In the genomic region with DNA sequence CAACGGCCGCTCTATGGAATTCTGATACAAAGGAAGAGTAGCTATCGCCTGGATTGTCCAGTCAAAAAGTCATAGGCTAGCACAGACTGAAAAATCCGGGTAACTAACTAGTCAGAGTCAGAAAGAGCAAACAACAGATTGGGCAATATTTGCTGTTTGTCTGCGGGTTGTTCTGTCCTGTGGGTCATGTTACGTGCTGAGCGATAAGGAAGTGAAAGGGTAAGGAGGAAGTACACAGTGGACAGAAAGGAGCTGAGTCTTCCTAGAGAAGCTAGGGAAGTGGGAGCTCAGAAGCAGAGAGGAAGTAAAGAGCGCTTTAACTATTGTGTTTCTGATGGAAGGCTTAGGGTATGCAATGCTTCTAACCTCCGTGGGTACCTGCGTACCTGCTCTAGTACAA, we compare ENCODE assay signal across 12 mouse cellular contexts. TPM values are rescaled to one million over a fixed set of nuclear protein-coding genes. Genes with fewer than 3 reads are reported as not detected.
DNase-seq lines count a peak whose midpoint lies in the region; ATAC-seq and TF ChIP-seq lines count a peak whose summit lies in the region.
"Had no signal": no experiment of that assay in that cellular context is flagged by ENCODE, and none has a peak within 500 bp of the region (broad histone marks: within the 10 kb centered on the region; RNA-seq: fewer than 3 reads in every experiment).

No protein-coding gene starts in this region.

- no peak for DNase-seq in embryonic facial prominence, embryonic 14.5 days (ENCODE audit: low spot score)
- DNase-seq in embryonic facial prominence, embryonic 10.5 days (ENCODE audit: low spot score): no peak
- peak; percentile 41 for DNase-seq in urinary bladder, postnatal 14 days (ENCODE audit: low spot score)
- DNase-seq in urinary bladder, postnatal 36 days (ENCODE audit: low spot score in 2 of 2): no peak
- peak; percentile 89 for DNase-seq in lung, postnatal 0 days (ENCODE audit: low spot score)
- peak; percentile 67 for DNase-seq in yolk sac, embryonic 10.5 days (ENCODE audit: low spot score)
- no peak for DNase-seq in layer of hippocampus, postnatal 14 days (ENCODE audit: low spot score in 2 of 2)
- no peak for DNase-seq in kidney, postnatal 4 days
- DNase-seq: cerebellum, postnatal 14 days; spleen, adult 18-20 months had no signal

- H3K4me3 ChIP-seq in embryonic facial prominence, embryonic 14.5 days (ENCODE audit: low read depth, low read length): no peak overlapping the region
- no peak overlapping the region for H3K4me3 ChIP-seq in embryonic facial prominence, embryonic 10.5 days
- no peak overlapping the region for H3K4me3 ChIP-seq in lung, postnatal 0 days (ENCODE audit: low read depth, low read length)
- H3K4me3 ChIP-seq: forebrain, embryonic 12.5 days; heart, embryonic 13.5 days had no signal

- 0 out of 2 replicates have a peak, but pooled peaks have one; percentile 30 for ATAC-seq in embryonic facial prominence, embryonic 14.5 days (ENCODE audit: low read depth)
- peak; percentile 53 for ATAC-seq in lung, postnatal 0 days

- H3K9ac ChIP-seq in embryonic facial prominence, embryonic 14.5 days (ENCODE audit: low read depth, low read length): no peak overlapping the region
- H3K9ac ChIP-seq in lung, postnatal 0 days (replicated peaks; ENCODE audit: low read depth): no peak overlapping the region
- H3K9ac ChIP-seq: forebrain, embryonic 12.5 days; heart, embryonic 13.5 days had no signal

- peaks cover 5% of the 10 kb centered on the region for H3K4me1 ChIP-seq in embryonic facial prominence, embryonic 14.5 days (ENCODE audit: control insufficient read depth, insufficient read depth, low read length)
- H3K4me1 ChIP-seq in embryonic facial prominence, embryonic 10.5 days: peaks cover 16% of the 10 kb centered on the region
- H3K4me1 ChIP-seq in lung, postnatal 0 days (ENCODE audit: insufficient read depth, low read depth, low read length): peaks cover 14% of the 10 kb centered on the region; the same call in 1 of the 2 replicates

- TF ChIP-seq CTCF in lung, postnatal 0 days (IDR thresholded peaks at IDR 0.05): no peak

- 78% methylated on average over 10 of the region's 10 CpGs for WGBS in embryonic facial prominence, embryonic 14.5 days
- WGBS in embryonic facial prominence, embryonic 10.5 days: 85% methylated on average over 10 of the region's 10 CpGs
- 46% methylated on average over 10 of the region's 10 CpGs for WGBS in lung, postnatal 0 days

- peak; percentile 87 for TF ChIP-seq EP300 in lung, postnatal 0 days (IDR thresholded peaks at IDR 0.05)

- no peak overlapping the region for H3K27ac ChIP-seq in embryonic facial prominence, embryonic 14.5 days (replicated peaks; ENCODE audit: low read depth, low read length)
- H3K27ac ChIP-seq in embryonic facial prominence, embryonic 10.5 days (replicated peaks): no peak overlapping the region
- no peak overlapping the region; the same call in 1 of the 2 replicates for H3K27ac ChIP-seq in lung, postnatal 0 days (ENCODE audit: low read length)
- H3K27ac ChIP-seq: forebrain, embryonic 12.5 days; heart, embryonic 13.5 days had no signal

- no peaks in the 10 kb centered on the region for H3K9me3 ChIP-seq in embryonic facial prominence, embryonic 14.5 days (ENCODE audit: control insufficient read depth, low read length)
- no peaks in the 10 kb centered on the region for H3K9me3 ChIP-seq in embryonic facial prominence, embryonic 10.5 days
- H3K9me3 ChIP-seq in lung, postnatal 0 days (ENCODE audit: low read length): no peaks in the 10 kb centered on the region
- H3K9me3 ChIP-seq: forebrain, embryonic 12.5 days; heart, embryonic 13.5 days had no signal

- H3K36me3 ChIP-seq in embryonic facial prominence, embryonic 14.5 days (ENCODE audit: control insufficient read depth, insufficient read depth, low read length): no peaks in the 10 kb centered on the region
- no peaks in the 10 kb centered on the region for H3K36me3 ChIP-seq in embryonic facial prominence, embryonic 10.5 days (replicated peaks)
- H3K36me3 ChIP-seq in lung, postnatal 0 days (ENCODE audit: insufficient read depth, low read length): no peaks in the 10 kb centered on the region
- H3K36me3 ChIP-seq: forebrain, embryonic 12.5 days; heart, embryonic 13.5 days had no signal

- no peak overlapping the region for H3K4me2 ChIP-seq in embryonic facial prominence, embryonic 14.5 days (ENCODE audit: low read depth, low read length)
- 0 out of 2 replicates have a peak overlapping the region, but pooled peaks have one; percentile 30 for H3K4me2 ChIP-seq in lung, postnatal 0 days (replicated peaks; ENCODE audit: low read depth, low read length)
- H3K4me2 ChIP-seq: forebrain, embryonic 12.5 days; heart, embryonic 13.5 days had no signal

- H3K27me3 ChIP-seq in embryonic facial prominence, embryonic 14.5 days (replicated peaks; ENCODE audit: control insufficient read depth, insufficient read depth, low read length): no peaks in the 10 kb centered on the region
- H3K27me3 ChIP-seq in embryonic facial prominence, embryonic 10.5 days (replicated peaks; ENCODE audit: low read depth, poor library complexity, severe bottlenecking): no peaks in the 10 kb centered on the region
- H3K27me3 ChIP-seq in lung, postnatal 0 days (replicated peaks; ENCODE audit: insufficient read depth, low read length): no peaks in the 10 kb centered on the region
- H3K27me3 ChIP-seq: forebrain, embryonic 12.5 days; heart, embryonic 13.5 days had no signal

RNA-seq across cellular contexts. Expression of a gene that starts 38.8 kb away (rescaled TPM):
- polyA plus RNA-seq in embryonic facial prominence, embryonic 14.5 days (2014; fragmentation: Nextera tagmentation; extraction: Ambion mirVana): 62.8 and 64.7 TPM in 2 replicates
- 89.6 and 89.7 TPM in 2 replicates for polyA plus RNA-seq in embryonic facial prominence, embryonic 10.5 days (2016; fragmentation: Nextera tagmentation; extraction: Ambion mirVana)
- 35.6 and 36.1 TPM in 2 replicates for polyA plus RNA-seq in lung, postnatal 0 days (2015; fragmentation: Nextera tagmentation; extraction: Ambion mirVana)
- total RNA-seq in layer of hippocampus, postnatal 14 days (2021): 10 to 100 TPM; 31.2 to 33.3 TPM

Comparison
In these comparisons a context has a peak if more than half of its experiments do, and no peak if none do; other contexts are left out.
1. DNase-seq: peak in urinary bladder, postnatal 14 days (single experiment), lung, postnatal 0 days (single experiment) and yolk sac, embryonic 10.5 days (single experiment); none in embryonic facial prominence, embryonic 14.5 days (single experiment), embryonic facial prominence, embryonic 10.5 days (single experiment), urinary bladder, postnatal 36 days (0 of 2), layer of hippocampus, postnatal 14 days (0 of 2) and kidney, postnatal 4 days (0 of 2).